Mouse (Mus musculus) intestine, postnatal 0 days (tissue): Measurements from ENCODE around the gene Gm42791. TPM values are rescaled to one million over a fixed set of nuclear protein-coding genes. Genes with fewer than 3 reads are reported as not detected.

Experiments used
- ATAC-seq: fragments of 200-750 bp; cut with Nextera tagmentation; 2 replicates; pipeline ENCODE4 v1.8.0; 2017; ENCODE audit warnings: mild to moderate bottlenecking, moderate TSS enrichment, moderate library complexity
- H3K27ac ChIP-seq: fragments of 300-500 bp; sonication (generic); 2 replicates; pipeline ENCODE4 v1.5.1; 2014; ENCODE audit warnings: mild to moderate bottlenecking, low read depth, low read length, moderate library complexity
- H3K27me3 ChIP-seq: fragments of 300-500 bp; sonication (generic); replicated peaks from 2 replicates; pipeline ENCODE4 v1.6.1; 2014; ENCODE audit warnings: low read length, mixed read lengths; ENCODE audit not compliant: control insufficient read depth, insufficient read depth
- H3K36me3 ChIP-seq: fragments of 300-500 bp; sonication (generic); 2 replicates; pipeline ENCODE4 v1.6.1; 2014; ENCODE audit warnings: mild to moderate bottlenecking, moderate library complexity; ENCODE audit not compliant: control insufficient read depth, insufficient read depth
- H3K4me1 ChIP-seq: fragments of 300-500 bp; sonication (generic); replicated peaks from 2 replicates; pipeline ENCODE4 v1.6.1; 2014; ENCODE audit warnings: antibody characterized with exemption, low read length, mixed read lengths; ENCODE audit not compliant: control insufficient read depth, insufficient read depth
- H3K4me2 ChIP-seq: fragments of 300-500 bp; sonication (generic); replicated peaks from 2 replicates; pipeline ENCODE4 v1.6.1; 2014; ENCODE audit warnings: low read depth, mild to moderate bottlenecking, moderate library complexity
- H3K4me3 ChIP-seq: fragments of 300-500 bp; sonication (generic); 2 replicates; pipeline ENCODE4 v1.5.1; 2014; ENCODE audit warnings: low read depth, low read length
- H3K9ac ChIP-seq: fragments of 300-500 bp; sonication (generic); 2 replicates; pipeline ENCODE4 v1.6.1; 2014; ENCODE audit warnings: mild to moderate bottlenecking, low read depth, low read length
- H3K9me3 ChIP-seq: fragments of 300-500 bp; sonication (generic); 2 replicates; pipeline ENCODE4 v1.6.1; 2016; ENCODE audit warnings: mixed run types; ENCODE audit not compliant: control insufficient read depth
- CTCF ChIP-seq: sonication (generic); IDR thresholded peaks from 2 replicates; pipeline ENCODE4 v1.5.1; 2016; ENCODE audit warnings: low read depth, mild to moderate bottlenecking, control low read depth, antibody characterized with exemption, moderate library complexity
- WGBS: fragments of 180-500 bp; shearing (Covaris S2); extraction: QIAGEN DNeasy Blood & Tissue Kit; methylation state at CpG from one replicate; pipeline ENCODE4 v1.1.7; 2014; 5-methylcytosine and 5-hydroxymethylcytosine counted together
- polyA plus RNA-seq: library from polyadenylated mRNA; unstranded; fragments of >200 nt; fragmentation: Nextera tagmentation; extraction: Ambion mirVana; gene quantifications from 2 replicates; pipeline ENCODE4 v1.2.1, GENCODE M21; 2015

The Gm42791 gene
- polyA plus RNA-seq, 1 experiment from 2014 or later: not detected

- H3K27ac ChIP-seq: no peak overlapping the region
- H3K9me3 ChIP-seq: no peaks in the 10 kb centered on the region
- H3K36me3 ChIP-seq: no peaks in the 10 kb centered on the region
- H3K9ac ChIP-seq: peak overlapping the region; percentile 44; the same call in 1 of the 2 replicates
- H3K4me2 ChIP-seq: peak overlapping the region; percentile 66
- H3K4me1 ChIP-seq: peaks cover 15% of the 10 kb centered on the region
- 63% methylated on average over 9 of the region's 9 CpGs for WGBS
- ATAC-seq: no peak
- no peaks in the 10 kb centered on the region for H3K27me3 ChIP-seq
- H3K4me3 ChIP-seq: 0 out of 2 replicates have a peak overlapping the region, but pooled peaks have one; percentile 27
- TF ChIP-seq CTCF: no peak
These were observed 10.9 kb upstream of the Gm42791 start for GRCm38 (mm10) chr5:149005701-149006361.

- peaks cover 15% of the 10 kb centered on the region for H3K4me1 ChIP-seq
- H3K4me3 ChIP-seq: no peak overlapping the region
- ATAC-seq: no peak
- H3K9ac ChIP-seq: no peak overlapping the region
- TF ChIP-seq CTCF: no peak
- no peaks in the 10 kb centered on the region for H3K27me3 ChIP-seq
- no peaks in the 10 kb centered on the region for H3K36me3 ChIP-seq
- H3K4me2 ChIP-seq: no peak overlapping the region
- 57% methylated on average over 8 of the region's 9 CpGs for WGBS
- no peaks in the 10 kb centered on the region for H3K9me3 ChIP-seq
- H3K27ac ChIP-seq: no peak overlapping the region
These were observed 10.1 kb upstream of the Gm42791 start for GRCm38 (mm10) chr5:149005083-149005482.

- no peak for TF ChIP-seq CTCF
- Histone ChIP-seq H3K9ac (no peak overlapping the region), H3K9me3 (no peaks in the 10 kb centered on the region), H3K4me1 (peaks cover 15% of the 10 kb centered on the region), H3K36me3 (no peaks in the 10 kb centered on the region), H3K27ac (no peak overlapping the region), H3K4me3 (no peak overlapping the region), H3K27me3 (no peaks in the 10 kb centered on the region), H3K4me2 (no peak overlapping the region; the same call in 1 of the 2 replicates)
- 62% methylated on average over 2 of the region's 2 CpGs for WGBS
- ATAC-seq: no peak
These were observed 8.2 kb upstream of the Gm42791 start for GRCm38 (mm10) chr5:149003137-149003536.

- TF ChIP-seq CTCF: no peak
- peak overlapping the region; percentile 48 for H3K4me2 ChIP-seq
- H3K27me3 ChIP-seq: no peaks in the 10 kb centered on the region
- H3K9me3 ChIP-seq: no peaks in the 10 kb centered on the region
- no peak overlapping the region for H3K27ac ChIP-seq
- no peak overlapping the region for H3K4me3 ChIP-seq
- no peak overlapping the region for H3K9ac ChIP-seq
- no peak for ATAC-seq
- peaks cover 14% of the 10 kb centered on the region for H3K4me1 ChIP-seq
- H3K36me3 ChIP-seq: no peaks in the 10 kb centered on the region
- 65% methylated on average over 6 of the region's 6 CpGs for WGBS
These were observed 7.8 kb upstream of the Gm42791 start for GRCm38 (mm10) chr5:149002803-149003115.

GRCm38 (mm10) chr5:149002034-149002802 is 7.3 kb upstream of the Gm42791 start:
- H3K4me1 ChIP-seq: peaks cover 9% of the 10 kb centered on the region
- no peaks in the 10 kb centered on the region for H3K9me3 ChIP-seq
- H3K27me3 ChIP-seq: no peaks in the 10 kb centered on the region
- no peak for ATAC-seq
- no peaks in the 10 kb centered on the region for H3K36me3 ChIP-seq
- no peak overlapping the region; the same call in 1 of the 2 replicates for H3K9ac ChIP-seq
- H3K27ac ChIP-seq: no peak overlapping the region
- H3K4me2 ChIP-seq: peak overlapping the region; percentile 48
- WGBS: 33% methylated on average over 20 of the region's 20 CpGs
- no peak for TF ChIP-seq CTCF
- H3K4me3 ChIP-seq: no peak overlapping the region

GRCm38 (mm10) chr5:148999802-149000201 is 4.9 kb upstream of the Gm42791 start:
- H3K9ac ChIP-seq: no peak overlapping the region
- no peaks in the 10 kb centered on the region for H3K27me3 ChIP-seq
- H3K4me1 ChIP-seq: 0 out of 2 replicates have a peak, but pooled peaks cover 5% of the 10 kb centered on the region
- H3K9me3 ChIP-seq: no peaks in the 10 kb centered on the region
- H3K4me3 ChIP-seq: no peak overlapping the region
- no peak for TF ChIP-seq CTCF
- no peak overlapping the region for H3K27ac ChIP-seq
- ATAC-seq: no peak
- H3K4me2 ChIP-seq: no peak overlapping the region
- WGBS: 84% methylated on average over 7 of the region's 7 CpGs
- H3K36me3 ChIP-seq: no peaks in the 10 kb centered on the region
